In the genomic region with DNA sequence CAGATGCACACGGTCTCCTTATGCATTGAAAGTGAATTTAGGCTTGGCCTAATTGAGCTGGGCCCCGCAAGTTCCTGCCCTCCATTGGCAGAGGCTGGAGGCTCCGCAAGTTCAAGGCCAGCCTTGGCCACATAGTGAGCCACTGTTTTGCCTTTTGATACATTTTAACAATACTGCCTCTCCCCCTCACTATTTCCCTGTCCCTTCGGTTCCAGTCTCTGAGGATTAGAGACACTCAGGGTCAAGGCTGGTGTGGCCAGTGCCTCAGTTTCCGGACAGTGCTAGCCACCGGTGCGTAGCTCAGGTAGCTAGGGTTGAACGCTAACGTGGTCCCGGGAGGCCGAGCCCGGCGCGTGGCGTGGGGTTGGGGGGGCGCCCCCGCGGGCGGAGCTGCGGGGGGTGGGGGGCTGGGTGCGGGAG, we compare ENCODE assay signal across 8 mouse cellular contexts. TPM values are rescaled to one million over a fixed set of nuclear protein-coding genes. Genes with fewer than 3 reads are reported as not detected.
DNase-seq lines count a peak whose midpoint lies in the region; ATAC-seq and TF ChIP-seq lines count a peak whose summit lies in the region.

No protein-coding gene starts in this region.

- no peak for ATAC-seq in lung, embryonic 14.5 days (ENCODE audit: insufficient read depth)
- no peak for ATAC-seq in hindbrain, embryonic 15.5 days (ENCODE audit: low FRiP score, low read depth)
- ATAC-seq in midbrain, embryonic 16.5 days, result no peak
- ATAC-seq in CD4-positive, CD25-positive, alpha-beta regulatory T cell, adult 4 months, result no peak

- 7% methylated on average over 21 of the region's 21 CpGs for WGBS in lung, embryonic 14.5 days
- 6% methylated on average over 21 of the region's 21 CpGs for WGBS in hindbrain, embryonic 15.5 days
- 10% methylated on average over 15 of the region's 21 CpGs for WGBS in midbrain, embryonic 16.5 days

- no peak for TF ChIP-seq CTCF in lung, embryonic 14.5 days (IDR thresholded peaks at IDR 0.05; ENCODE audit: low read depth)

- peak overlapping the region; percentile 77 for H3K4me2 ChIP-seq in lung, embryonic 14.5 days
- peak overlapping the region; percentile 89 for H3K4me2 ChIP-seq in hindbrain, embryonic 15.5 days
- H3K4me2 ChIP-seq in midbrain, embryonic 16.5 days (ENCODE audit: low read length), result peak overlapping the region; percentile 88

- peaks cover 20% of the 10 kb centered on the region for H3K4me1 ChIP-seq in lung, embryonic 14.5 days (ENCODE audit: insufficient read depth)
- H3K4me1 ChIP-seq in hindbrain, embryonic 15.5 days (replicated peaks), result peaks cover 56% of the 10 kb centered on the region
- H3K4me1 ChIP-seq in midbrain, embryonic 16.5 days (ENCODE audit: control insufficient read depth, insufficient read depth, low read length), result peaks cover 46% of the 10 kb centered on the region

- peak overlapping the region; percentile 96 for H3K27ac ChIP-seq in lung, embryonic 14.5 days (ENCODE audit: low read depth)
- peak overlapping the region; percentile 92 for H3K27ac ChIP-seq in hindbrain, embryonic 15.5 days (replicated peaks)
- H3K27ac ChIP-seq in midbrain, embryonic 16.5 days (ENCODE audit: low read length), result peak overlapping the region; percentile 91

- peak; percentile 33 for DNase-seq in lung, embryonic 14.5 days
- no peak for DNase-seq in lung, postnatal 14 days
- DNase-seq in embryo, embryonic 9.5 days (ENCODE audit: extremely low spot score), result peak; percentile 48
- no peak for DNase-seq in frontal cortex, postnatal 10 days (ENCODE audit: low spot score in 2 of 2)
- no peak for DNase-seq in layer of hippocampus, postnatal 25 days (ENCODE audit: extremely low spot score in 1 of 2, low spot score in 1 of 2)

- H3K36me3 ChIP-seq in lung, embryonic 14.5 days (ENCODE audit: insufficient read depth), result peaks cover 6% of the 10 kb centered on the region
- H3K36me3 ChIP-seq in hindbrain, embryonic 15.5 days, result no peaks in the 10 kb centered on the region
- H3K36me3 ChIP-seq in midbrain, embryonic 16.5 days (ENCODE audit: control insufficient read depth, insufficient read depth, low read length), result no peaks in the 10 kb centered on the region

- peak overlapping the region; percentile 85 for H3K4me3 ChIP-seq in lung, embryonic 14.5 days (ENCODE audit: low read depth, low read length)
- H3K4me3 ChIP-seq in hindbrain, embryonic 15.5 days, result peak overlapping the region; percentile 85
- H3K4me3 ChIP-seq in midbrain, embryonic 16.5 days (ENCODE audit: low read depth, low read length), result peak overlapping the region; percentile 77

- no peaks in the 10 kb centered on the region for H3K9me3 ChIP-seq in lung, embryonic 14.5 days (ENCODE audit: low read depth, low read length)
- H3K9me3 ChIP-seq in hindbrain, embryonic 15.5 days, result no peaks in the 10 kb centered on the region
- H3K9me3 ChIP-seq in midbrain, embryonic 16.5 days (replicated peaks; ENCODE audit: control insufficient read depth, low read length, poor library complexity, severe bottlenecking), result no peaks in the 10 kb centered on the region

- peak overlapping the region; percentile 99 for H3K9ac ChIP-seq in lung, embryonic 14.5 days
- H3K9ac ChIP-seq in hindbrain, embryonic 15.5 days, result peak overlapping the region; percentile 83
- H3K9ac ChIP-seq in midbrain, embryonic 16.5 days (ENCODE audit: low read depth, low read length), result peak overlapping the region; percentile 98

- H3K27me3 ChIP-seq in lung, embryonic 14.5 days (ENCODE audit: insufficient read depth, low read length), result no peaks in the 10 kb centered on the region
- no peaks in the 10 kb centered on the region for H3K27me3 ChIP-seq in hindbrain, embryonic 15.5 days
- H3K27me3 ChIP-seq in midbrain, embryonic 16.5 days (ENCODE audit: control insufficient read depth, insufficient read depth, low read depth, low read length), result no peaks in the 10 kb centered on the region

RNA-seq across cellular contexts. Expression of gene Src, which starts 5.5 kb away (rescaled TPM):
- 16.4 and 18.9 TPM in 2 replicates for polyA plus RNA-seq in lung, embryonic 14.5 days (2014; fragmentation: Nextera tagmentation; extraction: Ambion mirVana)
- 34.4 and 38.4 TPM in 2 replicates for polyA plus RNA-seq in hindbrain, embryonic 15.5 days (2015; fragmentation: Nextera tagmentation; extraction: Ambion mirVana)
- polyA plus RNA-seq in midbrain, embryonic 16.5 days (2015; fragmentation: Nextera tagmentation; extraction: Ambion mirVana), result 32.5 and 33.2 TPM in 2 replicates
- 100 to 1,000 TPM; 144 to 147 TPM for total RNA-seq in layer of hippocampus, postnatal 25 days (2021)
- polyA plus RNA-seq in CD4-positive, CD25-positive, alpha-beta regulatory T cell, adult 4 months (2017; shearing (Covaris generic)), result 1 to 10 TPM; 1.6 to 2.0 TPM

RNA-seq across cellular contexts. Expression of gene Manbal, which starts 56.3 kb away (rescaled TPM):
- polyA plus RNA-seq in lung, embryonic 14.5 days (2014; fragmentation: Nextera tagmentation; extraction: Ambion mirVana), result 38.7 and 42.6 TPM in 2 replicates
- 102 and 114 TPM in 2 replicates for polyA plus RNA-seq in hindbrain, embryonic 15.5 days (2015; fragmentation: Nextera tagmentation; extraction: Ambion mirVana)
- 94.6 and 111 TPM in 2 replicates for polyA plus RNA-seq in midbrain, embryonic 16.5 days (2015; fragmentation: Nextera tagmentation; extraction: Ambion mirVana)
- 10 to 100 TPM; 61.3 to 66.5 TPM for total RNA-seq in layer of hippocampus, postnatal 25 days (2021)
- polyA plus RNA-seq in CD4-positive, CD25-positive, alpha-beta regulatory T cell, adult 4 months (2017; shearing (Covaris generic)), result 10 to 100 TPM; 41.4 to 59.3 TPM

Comparison
In these comparisons a context has a peak if more than half of its experiments do, and no peak if none do; other contexts are left out.
1. DNase-seq: peak in lung, embryonic 14.5 days (single experiment) and embryo, embryonic 9.5 days (single experiment); none in lung, postnatal 14 days (single experiment), frontal cortex, postnatal 10 days (0 of 2) and layer of hippocampus, postnatal 25 days (0 of 2).
2. Peak in every context shown above with its lines, with median percentiles within 50 percentile points of each other: H3K27ac ChIP-seq, H3K4me2 ChIP-seq, H3K4me3 ChIP-seq and H3K9ac ChIP-seq.